Mouse (Mus musculus) embryonic facial prominence, embryonic 14.5 days (tissue): Measurements from ENCODE around the gene Fhit. TPM values are rescaled to one million over a fixed set of nuclear protein-coding genes. Genes with fewer than 3 reads are reported as not detected.

Source experiments
- ATAC-seq: fragments of 200-750 bp; cut with Nextera tagmentation; 2 replicates; pipeline ENCODE4 v1.8.0; 2017; ENCODE audit warnings: low read depth, moderate number of reproducible peaks, moderate TSS enrichment
- DNase-seq: peaks from one replicate; pipeline ENCODE4 v3.0.0-alpha.2; 2015; ENCODE audit warnings: low spot score
- H3K27ac ChIP-seq: fragments of 300-500 bp; sonication (generic); replicated peaks from 2 replicates; pipeline ENCODE4 v1.5.1; 2014; ENCODE audit warnings: low read depth, mild to moderate bottlenecking, low read length, moderate library complexity
- H3K27me3 ChIP-seq: fragments of 300-500 bp; sonication (generic); replicated peaks from 2 replicates; pipeline ENCODE4 v1.6.1; 2014; ENCODE audit warnings: low read length; ENCODE audit not compliant: control insufficient read depth, insufficient read depth
- H3K36me3 ChIP-seq: fragments of 300-500 bp; sonication (generic); 2 replicates; pipeline ENCODE4 v1.6.1; 2014; ENCODE audit warnings: low read length, mixed read lengths; ENCODE audit not compliant: control insufficient read depth, insufficient read depth
- H3K4me1 ChIP-seq: fragments of 300-500 bp; sonication (generic); 2 replicates; pipeline ENCODE4 v1.6.1; 2014; ENCODE audit warnings: antibody characterized with exemption, low read length; ENCODE audit not compliant: control insufficient read depth, insufficient read depth
- H3K4me2 ChIP-seq: fragments of 300-500 bp; sonication (generic); 2 replicates; pipeline ENCODE4 v1.6.1; 2014; ENCODE audit warnings: low read depth, mild to moderate bottlenecking, low read length, moderate library complexity, mixed read lengths
- H3K4me3 ChIP-seq: fragments of 300-500 bp; sonication (generic); 2 replicates; pipeline ENCODE4 v1.5.1; 2014; ENCODE audit warnings: low read depth, mild to moderate bottlenecking, low read length
- H3K9ac ChIP-seq: fragments of 300-500 bp; sonication (generic); 2 replicates; pipeline ENCODE4 v1.6.1; 2014; ENCODE audit warnings: low read depth, mild to moderate bottlenecking, low read length, moderate library complexity, mixed read lengths
- H3K9me3 ChIP-seq: fragments of 300-500 bp; sonication (generic); 2 replicates; pipeline ENCODE4 v1.6.1; 2016; ENCODE audit warnings: low read length; ENCODE audit not compliant: control insufficient read depth
- WGBS: fragments of 180-500 bp; shearing (Covaris S2); extraction: QIAGEN DNeasy Blood & Tissue Kit; methylation state at CpG from one replicate; pipeline ENCODE4 v1.1.7; 2014; 5-methylcytosine and 5-hydroxymethylcytosine counted together
- polyA plus RNA-seq: library from polyadenylated mRNA; unstranded; fragments of >200 nt; fragmentation: Nextera tagmentation; extraction: Ambion mirVana; gene quantifications from 2 replicates; pipeline ENCODE4 v1.2.1, GENCODE M21; 2014

The Fhit gene
- polyA plus RNA-seq, 1 experiment from 2014 or later: 8.1 TPM

- Histone ChIP-seq H3K9ac (no peak overlapping the region), H3K4me2 (no peak overlapping the region), H3K27ac (no peak overlapping the region), H3K36me3 (no peaks in the 10 kb centered on the region), H3K4me1 (no peaks in the 10 kb centered on the region), H3K4me3 (no peak overlapping the region), H3K27me3 (no peaks in the 10 kb centered on the region), H3K9me3 (no peaks in the 10 kb centered on the region)
- no peak for ATAC-seq
- no peak for DNase-seq
- WGBS: 78% methylated on average over 1 of the region's 1 CpGs
These were observed 1374.4 kb downstream of the Fhit start for GRCm38 (mm10) chr14:9787389-9787788.

GRCm38 (mm10) chr14:9785861-9786260 lies 1376.0 kb downstream of the Fhit start:
- Histone ChIP-seq H3K4me3 (no peak overlapping the region), H3K27ac (no peak overlapping the region), H3K4me1 (no peaks in the 10 kb centered on the region), H3K4me2 (no peak overlapping the region), H3K9ac (no peak overlapping the region), H3K36me3 (no peaks in the 10 kb centered on the region), H3K9me3 (no peaks in the 10 kb centered on the region), H3K27me3 (no peaks in the 10 kb centered on the region)
- ATAC-seq: no peak
- peak; percentile 27 for DNase-seq
- WGBS: 52% methylated on average over 1 of the region's 1 CpGs

- no peak overlapping the region for H3K4me2 ChIP-seq
- no peaks in the 10 kb centered on the region for H3K36me3 ChIP-seq
- no peaks in the 10 kb centered on the region for H3K4me1 ChIP-seq
- no peak overlapping the region for H3K4me3 ChIP-seq
- H3K9ac ChIP-seq: no peak overlapping the region
- DNase-seq (no peak), ATAC-seq (no peak)
- WGBS: 85% methylated on average over 4 of the region's 4 CpGs
- no peaks in the 10 kb centered on the region for H3K9me3 ChIP-seq
- H3K27me3 ChIP-seq: no peaks in the 10 kb centered on the region
- no peak overlapping the region for H3K27ac ChIP-seq
These were observed 1410.5 kb downstream of the Fhit start for GRCm38 (mm10) chr14:9751341-9751740.

GRCm38 (mm10) chr14:9748709-9749108 lies 1413.1 kb downstream of the Fhit start:
- no peak overlapping the region for H3K4me3 ChIP-seq
- H3K9me3 ChIP-seq: no peaks in the 10 kb centered on the region
- ATAC-seq: no peak
- H3K9ac ChIP-seq: no peak overlapping the region
- 98% methylated on average over 1 of the region's 1 CpGs for WGBS
- no peak overlapping the region for H3K27ac ChIP-seq
- no peaks in the 10 kb centered on the region for H3K36me3 ChIP-seq
- no peak for DNase-seq
- H3K4me1 ChIP-seq: no peaks in the 10 kb centered on the region
- H3K27me3 ChIP-seq: no peaks in the 10 kb centered on the region
- no peak overlapping the region for H3K4me2 ChIP-seq

GRCm38 (mm10) chr14:9721917-9722472 lies 1439.8 kb downstream of the Fhit start:
- H3K9me3 ChIP-seq: 0 out of 2 replicates have a peak, but pooled peaks cover 3% of the 10 kb centered on the region
- no peaks in the 10 kb centered on the region for H3K27me3 ChIP-seq
- no peaks in the 10 kb centered on the region for H3K36me3 ChIP-seq
- H3K27ac ChIP-seq: no peak overlapping the region
- DNase-seq (peak; percentile 1), ATAC-seq (no peak)
- H3K4me2 ChIP-seq: no peak overlapping the region
- H3K4me3 ChIP-seq: no peak overlapping the region
- 40% methylated on average over 2 of the region's 2 CpGs for WGBS
- no peaks in the 10 kb centered on the region for H3K4me1 ChIP-seq
- H3K9ac ChIP-seq: no peak overlapping the region

- ATAC-seq: no peak
- Histone ChIP-seq H3K27ac (no peak overlapping the region), H3K4me1 (no peaks in the 10 kb centered on the region), H3K9ac (no peak overlapping the region), H3K4me2 (no peak overlapping the region), H3K4me3 (no peak overlapping the region), H3K36me3 (no peaks in the 10 kb centered on the region), H3K9me3 (no peaks in the 10 kb centered on the region), H3K27me3 (no peaks in the 10 kb centered on the region)
- WGBS: 91% methylated on average over 1 of the region's 1 CpGs
- no peak for DNase-seq
These were observed 1463.2 kb downstream of the Fhit start for GRCm38 (mm10) chr14:9698621-9699020.

- Histone ChIP-seq H3K36me3 (no peaks in the 10 kb centered on the region), H3K9me3 (no peaks in the 10 kb centered on the region), H3K4me1 (no peaks in the 10 kb centered on the region), H3K4me3 (no peak overlapping the region), H3K27ac (no peak overlapping the region), H3K27me3 (no peaks in the 10 kb centered on the region), H3K4me2 (no peak overlapping the region), H3K9ac (no peak overlapping the region)
- DNase-seq (no peak), ATAC-seq (no peak)
- 74% methylated on average over 3 of the region's 3 CpGs for WGBS
These were observed 1464.7 kb downstream of the Fhit start for GRCm38 (mm10) chr14:9697101-9697500.

GRCm38 (mm10) chr14:9696004-9696403 lies 1465.8 kb downstream of the Fhit start:
- DNase-seq (no peak), ATAC-seq (no peak)
- Histone ChIP-seq H3K4me2 (no peak overlapping the region), H3K27me3 (no peaks in the 10 kb centered on the region), H3K9ac (no peak overlapping the region), H3K36me3 (no peaks in the 10 kb centered on the region), H3K27ac (no peak overlapping the region), H3K4me3 (no peak overlapping the region), H3K4me1 (no peaks in the 10 kb centered on the region), H3K9me3 (no peaks in the 10 kb centered on the region)
- WGBS: 59% methylated on average over 4 of the region's 4 CpGs

- no peak overlapping the region for H3K4me2 ChIP-seq
- no peak overlapping the region for H3K4me3 ChIP-seq
- H3K9me3 ChIP-seq: no peaks in the 10 kb centered on the region
- H3K27ac ChIP-seq: no peak overlapping the region
- no peaks in the 10 kb centered on the region for H3K36me3 ChIP-seq
- no peak overlapping the region for H3K9ac ChIP-seq
- 54% methylated on average over 4 of the region's 4 CpGs for WGBS
- H3K4me1 ChIP-seq: no peaks in the 10 kb centered on the region
- peak; percentile 15 for DNase-seq
- H3K27me3 ChIP-seq: no peaks in the 10 kb centered on the region
- no peak for ATAC-seq
These were observed 1466.6 kb downstream of the Fhit start for GRCm38 (mm10) chr14:9695217-9695690.
